Mouse (Mus musculus) thymus, postnatal 0 days (tissue): ENCODE measurements at regions not wholly inside any gene's neighbourhood (a gene's known extent, or its start where the extent isn't known, plus 50 kb on each side); places are given as distances from the start of the nearest gene placed in this dataset.

Experiments
- DNase-seq: peaks from one replicate; pipeline ENCODE4 v3.0.0-alpha.2; 2015; ENCODE audit warnings: low spot score

GRCm38 (mm10) chr19:15851622-15852021 lies 95.5 kb downstream of the Psat1 start:
- no peak for DNase-seq

- DNase-seq: no peak
These were observed 96.4 kb downstream of the Psat1 start for GRCm38 (mm10) chr19:15850722-15851121.

- DNase-seq: no peak
These were observed 97.9 kb downstream of the Psat1 start for GRCm38 (mm10) chr19:15849235-15849634.

GRCm38 (mm10) chr19:15838327-15838726 lies 108.8 kb downstream of the Psat1 start:
- no peak for DNase-seq

- DNase-seq: no peak
These were observed 109.4 kb downstream of the Psat1 start for GRCm38 (mm10) chr19:15837715-15838175.

- DNase-seq: no peak
These were observed 110.0 kb downstream of the Psat1 start for GRCm38 (mm10) chr19:15836956-15837714.

GRCm38 (mm10) chr19:15836201-15836955 lies 110.8 kb downstream of the Psat1 start:
- DNase-seq: no peak

- DNase-seq: peak; percentile 21
These were observed 116.8 kb downstream of the Psat1 start for GRCm38 (mm10) chr19:15830385-15830784.

- DNase-seq: no peak
These were observed 118.0 kb downstream of the Psat1 start for GRCm38 (mm10) chr19:15829158-15829557.

- no peak for DNase-seq
These were observed 119.0 kb downstream of the Psat1 start for GRCm38 (mm10) chr19:15827990-15828705.

- no peak for DNase-seq
These were observed 119.8 kb downstream of the Psat1 start for GRCm38 (mm10) chr19:15827120-15827989.

- DNase-seq: no peak
These were observed 123.3 kb downstream of the Psat1 start for GRCm38 (mm10) chr19:15823688-15824371.

- no peak for DNase-seq
These were observed 127.1 kb downstream of the Psat1 start for GRCm38 (mm10) chr19:15820020-15820419.

GRCm38 (mm10) chr19:15815166-15815565 lies 132.0 kb downstream of the Psat1 start:
- no peak for DNase-seq

GRCm38 (mm10) chr19:15809008-15809407 lies 138.1 kb downstream of the Psat1 start:
- DNase-seq: no peak

GRCm38 (mm10) chr19:15807681-15808080 lies 139.5 kb downstream of the Psat1 start:
- DNase-seq: no peak

GRCm38 (mm10) chr19:15803131-15803889 lies 143.8 kb downstream of the Psat1 start:
- no peak for DNase-seq

GRCm38 (mm10) chr19:15802641-15803040 lies 144.5 kb downstream of the Psat1 start:
- DNase-seq: no peak

GRCm38 (mm10) chr19:15801811-15802486 lies 145.2 kb downstream of the Psat1 start:
- peak; percentile 75 for DNase-seq
